Mouse (Mus musculus) E14TG2a.4 (cell line): ENCODE data around the gene Alb.

Experiments used
- CTCF ChIP-seq: conservative IDR thresholded peaks from 2 replicates; pipeline ENCODE4 v1.5.1; 2014; ENCODE audit warnings: low read length
- POU5F1 ChIP-seq: IDR thresholded peaks from 2 replicates; pipeline ENCODE4 v1.6.1; 2014; ENCODE audit warnings: low read length, borderline replicate concordance

- TF ChIP-seq CTCF: no peak
- TF ChIP-seq POU5F1: no peak
Observed at GRCm38 (mm10) chr5:90466806-90467205, 6.1 kb downstream of the Alb start.
